Mouse (Mus musculus) lung, postnatal 0 days (tissue): Measurements from ENCODE around the gene Zmym4.

Source experiments
- CTCF ChIP-seq: IDR thresholded peaks from 2 replicates; pipeline ENCODE4 v1.5.1; 2016; ENCODE audit warnings: antibody characterized with exemption, mild to moderate bottlenecking
- EP300 ChIP-seq: IDR thresholded peaks from 2 replicates; pipeline ENCODE4 v1.6.1; 2016; ENCODE audit warnings: antibody characterized with exemption, mild to moderate bottlenecking, control low read depth

- no peak for TF ChIP-seq EP300
- no peak for TF ChIP-seq CTCF
These were observed 107.5 kb downstream of the Zmym4 start for GRCm38 (mm10) chr4:126860268-126860986.
